Mouse (Mus musculus): ENCODE measurements around the gene Tmem164. TPM values are rescaled to one million over a fixed set of nuclear protein-coding genes. Genes with fewer than 3 reads are reported as not detected.

Gene Tmem164
- polyA plus RNA-seq, 1 experiment from 2014 or later = 39.6 TPM

GRCm38 (mm10) chrX:142846266-142846665 is 165.1 kb downstream of the Tmem164 start:
- Histone ChIP-seq H3K9me3 (ENCODE audit: control insufficient read depth, low read length) (no peaks in the 10 kb centered on the region), H3K36me3 (ENCODE audit: control insufficient read depth, insufficient read depth, low read length) (no peaks in the 10 kb centered on the region), H3K4me1 (ENCODE audit: control insufficient read depth, insufficient read depth, low read length) (no peaks in the 10 kb centered on the region), H3K27me3 (ENCODE audit: control insufficient read depth, insufficient read depth, low read length) (no peaks in the 10 kb centered on the region), H3K4me2 (ENCODE audit: low read depth) (no peak overlapping the region), H3K9ac (ENCODE audit: low read length) (no peak overlapping the region), H3K4me3 (ENCODE audit: low read depth, low read length) (no peak overlapping the region), H3K27ac (ENCODE audit: low read depth, low read length) (no peak overlapping the region)
- 82% methylated on average over 6 of the region's 6 CpGs for whole genome bisulfite sequencing
- no peak for DNase-seq (ENCODE audit: low spot score)
- no peak for ATAC-seq (ENCODE audit: insufficient read depth, low FRiP score, low TSS enrichment)

- H3K4me1 ChIP-seq (ENCODE audit: control insufficient read depth, insufficient read depth, low read length) = no peaks in the 10 kb centered on the region
- no peak overlapping the region for H3K27ac ChIP-seq (ENCODE audit: low read depth, low read length)
- no peak overlapping the region for H3K4me3 ChIP-seq (ENCODE audit: low read depth, low read length)
- H3K36me3 ChIP-seq (ENCODE audit: control insufficient read depth, insufficient read depth, low read length) = no peaks in the 10 kb centered on the region
- DNase-seq (ENCODE audit: low spot score) (no peak), ATAC-seq (ENCODE audit: insufficient read depth, low FRiP score, low TSS enrichment) (no peak)
- no peak overlapping the region for H3K4me2 ChIP-seq (ENCODE audit: low read depth)
- no peak overlapping the region for H3K9ac ChIP-seq (ENCODE audit: low read length)
- H3K27me3 ChIP-seq (ENCODE audit: control insufficient read depth, insufficient read depth, low read length) = no peaks in the 10 kb centered on the region
- WGBS = 91% methylated on average over 9 of the region's 9 CpGs
- H3K9me3 ChIP-seq (ENCODE audit: control insufficient read depth, low read length) = no peaks in the 10 kb centered on the region
Measured at GRCm38 (mm10) chrX:142848032-142848431, 166.8 kb downstream of the Tmem164 start.

GRCm38 (mm10) chrX:142869844-142870243 is 188.6 kb downstream of the Tmem164 start:
- Histone ChIP-seq H3K36me3 (ENCODE audit: control insufficient read depth, insufficient read depth, low read length) (no peaks in the 10 kb centered on the region), H3K9me3 (ENCODE audit: control insufficient read depth, low read length) (no peaks in the 10 kb centered on the region), H3K4me2 (ENCODE audit: low read depth) (no peak overlapping the region), H3K27me3 (ENCODE audit: control insufficient read depth, insufficient read depth, low read length) (no peaks in the 10 kb centered on the region), H3K27ac (ENCODE audit: low read depth, low read length) (no peak overlapping the region), H3K4me3 (ENCODE audit: low read depth, low read length) (no peak overlapping the region), H3K9ac (ENCODE audit: low read length) (no peak overlapping the region), H3K4me1 (ENCODE audit: control insufficient read depth, insufficient read depth, low read length) (no peaks in the 10 kb centered on the region)
- no peak for ATAC-seq (ENCODE audit: insufficient read depth, low FRiP score, low TSS enrichment)
- 91% methylated on average over 2 of the region's 2 CpGs for whole genome bisulfite sequencing
- DNase-seq (ENCODE audit: low spot score) = no peak

GRCm38 (mm10) chrX:142882255-142882654 is 201.0 kb downstream of the Tmem164 start:
- H3K4me1 ChIP-seq (ENCODE audit: control insufficient read depth, insufficient read depth, low read length) = no peaks in the 10 kb centered on the region
- no peaks in the 10 kb centered on the region for H3K36me3 ChIP-seq (ENCODE audit: control insufficient read depth, insufficient read depth, low read length)
- 95% methylated on average over 5 of the region's 5 CpGs for WGBS
- DNase-seq (ENCODE audit: low spot score) (no peak), ATAC-seq (ENCODE audit: insufficient read depth, low FRiP score, low TSS enrichment) (no peak)
- H3K4me2 ChIP-seq (ENCODE audit: low read depth) = no peak overlapping the region
- H3K4me3 ChIP-seq (ENCODE audit: low read depth, low read length) = no peak overlapping the region
- no peak overlapping the region for H3K27ac ChIP-seq (ENCODE audit: low read depth, low read length)
- H3K27me3 ChIP-seq (ENCODE audit: control insufficient read depth, insufficient read depth, low read length) = 0 out of 2 replicates have a peak, but pooled peaks cover 3% of the 10 kb centered on the region
- no peak overlapping the region for H3K9ac ChIP-seq (ENCODE audit: low read length)
- no peaks in the 10 kb centered on the region for H3K9me3 ChIP-seq (ENCODE audit: control insufficient read depth, low read length)

GRCm38 (mm10) chrX:142883593-142883992 is 202.4 kb downstream of the Tmem164 start:
- Histone ChIP-seq H3K9me3 (ENCODE audit: control insufficient read depth, low read length) (no peaks in the 10 kb centered on the region), H3K4me3 (ENCODE audit: low read depth, low read length) (no peak overlapping the region), H3K27me3 (ENCODE audit: control insufficient read depth, insufficient read depth, low read length) (peaks cover 3% of the 10 kb centered on the region; the same call in 1 of the 2 replicates), H3K36me3 (ENCODE audit: control insufficient read depth, insufficient read depth, low read length) (no peaks in the 10 kb centered on the region), H3K27ac (ENCODE audit: low read depth, low read length) (no peak overlapping the region), H3K4me1 (ENCODE audit: control insufficient read depth, insufficient read depth, low read length) (no peaks in the 10 kb centered on the region), H3K4me2 (ENCODE audit: low read depth) (no peak overlapping the region), H3K9ac (ENCODE audit: low read length) (no peak overlapping the region)
- WGBS = 87% methylated on average over 4 of the region's 4 CpGs
- ATAC-seq (ENCODE audit: insufficient read depth, low FRiP score, low TSS enrichment) (no peak), DNase-seq (ENCODE audit: low spot score) (no peak)

- WGBS = 85% methylated on average over 7 of the region's 7 CpGs
- Histone ChIP-seq H3K9me3 (ENCODE audit: control insufficient read depth, low read length) (no peaks in the 10 kb centered on the region), H3K36me3 (ENCODE audit: control insufficient read depth, insufficient read depth, low read length) (no peaks in the 10 kb centered on the region), H3K27ac (ENCODE audit: low read depth, low read length) (no peak overlapping the region), H3K4me3 (ENCODE audit: low read depth, low read length) (no peak overlapping the region), H3K4me1 (ENCODE audit: control insufficient read depth, insufficient read depth, low read length) (no peaks in the 10 kb centered on the region), H3K9ac (ENCODE audit: low read length) (no peak overlapping the region), H3K4me2 (ENCODE audit: low read depth) (no peak overlapping the region), H3K27me3 (ENCODE audit: control insufficient read depth, insufficient read depth, low read length) (peaks cover 4% of the 10 kb centered on the region; the same call in 1 of the 2 replicates)
- ATAC-seq (ENCODE audit: insufficient read depth, low FRiP score, low TSS enrichment) (no peak), DNase-seq (ENCODE audit: low spot score) (no peak)
Measured at GRCm38 (mm10) chrX:142885962-142886361, 204.8 kb downstream of the Tmem164 start.

MicroRNAs encoded within 50 kb of the gene (microRNA counts, 519-probe panel; counts per million panel counts)
- 4,455 counts per million, percentile 82 among the panel's probes with 10 or more counts for microRNA mmu-miR-652

Small RNAs within 50 kb of the gene (microRNA-seq; reads per million reads assigned to microRNA genes)
- 4,933 reads per million, percentile 91 among the genes with 10 or more reads in this experiment for gene Mir652
